Mouse (Mus musculus): ENCODE results near the gene Gjc2.

GRCm38 (mm10) chr11:59135904-59136452, 47.0 kb downstream of the Gjc2 start, which contains the start of gene Obscn:
- TF ChIP-seq TAL1 (IDR thresholded peaks at IDR 0.05; ENCODE audit: low read length) (no peak), GATA1 (IDR thresholded peaks at IDR 0.05; ENCODE audit: low read length) (no peak)
